Mouse (Mus musculus) adrenal gland, postnatal 4 days (tissue): ENCODE results near the gene Platr17. TPM values are rescaled to one million over a fixed set of nuclear protein-coding genes. Genes with fewer than 3 reads are reported as not detected.

Experiments used
- DNase-seq, 2 experiments: peaks; one replicate each; pipeline ENCODE4 v3.0.0; 2021 to 2022; ENCODE audit warnings: low spot score in 2 of 2, mixed read lengths in 2 of 2
- total RNA-seq, 2 experiments: library from RNA; stranded (reverse); gene quantifications; 2 replicates each; pipeline ENCODE4 v1.2.3; 2021

The Platr17 gene
- total RNA-seq, 2 experiments from 2014 or later = not detected

GRCm38 (mm10) chr17:33919351-33920281 lies 14.7 kb downstream of the Platr17 start:
- peak in 1 of 2 experiments; percentile 69 for DNase-seq

GRCm38 (mm10) chr17:33920282-33921097 lies 15.6 kb downstream of the Platr17 start:
- DNase-seq = peak in 1 of 2 experiments; percentile 64

- DNase-seq = no peak
Observed at GRCm38 (mm10) chr17:33921361-33921760, 16.4 kb downstream of the Platr17 start.

- DNase-seq = no peak
Observed at GRCm38 (mm10) chr17:33924577-33925283, 19.8 kb downstream of the Platr17 start.

- no peak for DNase-seq
Observed at GRCm38 (mm10) chr17:33925406-33926116, 20.6 kb downstream of the Platr17 start.

GRCm38 (mm10) chr17:33926207-33926932 lies 21.4 kb downstream of the Platr17 start:
- no peak for DNase-seq

GRCm38 (mm10) chr17:33928251-33928947 lies 23.5 kb downstream of the Platr17 start:
- DNase-seq = no peak

GRCm38 (mm10) chr17:33929371-33930279 lies 24.7 kb downstream of the Platr17 start, which contains the start of gene Rgl2:
Gene Rgl2, plus strand, starts transcription at chr17:33929543.
- DNase-seq = peak; percentile 88 to 93

- no peak for DNase-seq
Observed at GRCm38 (mm10) chr17:33930280-33931158, 25.6 kb downstream of the Platr17 start.

GRCm38 (mm10) chr17:33931159-33931866 lies 26.4 kb downstream of the Platr17 start:
- no peak for DNase-seq

- DNase-seq = no peak
Observed at GRCm38 (mm10) chr17:33931947-33932346, 27.0 kb downstream of the Platr17 start.

- DNase-seq = no peak
Observed at GRCm38 (mm10) chr17:33932448-33932847, 27.5 kb downstream of the Platr17 start.

- no peak for DNase-seq
Observed at GRCm38 (mm10) chr17:33932970-33933369, 28.0 kb downstream of the Platr17 start.

GRCm38 (mm10) chr17:33935422-33936055 lies 30.6 kb downstream of the Platr17 start:
- no peak for DNase-seq

- DNase-seq = no peak
Observed at GRCm38 (mm10) chr17:33936993-33937392, 32.1 kb downstream of the Platr17 start.

GRCm38 (mm10) chr17:33938783-33939182 lies 33.8 kb downstream of the Platr17 start:
- no peak for DNase-seq
